Mouse (Mus musculus) midbrain, embryonic 10.5 days (tissue): Measurements from ENCODE around the gene Pdia4. TPM values are rescaled to one million over a fixed set of nuclear protein-coding genes. Genes with fewer than 3 reads are reported as not detected.

Experiments used
- DNase-seq: peaks from one replicate; pipeline ENCODE4 v3.0.0-alpha.2; 2017; ENCODE audit warnings: low spot score
- H3K27ac ChIP-seq: fragments of 300-500 bp; sonication (generic); replicated peaks from 2 replicates; pipeline ENCODE4 v1.5.1; 2016; ENCODE audit warnings: mild to moderate bottlenecking
- H3K27me3 ChIP-seq: fragments of 300-500 bp; sonication (generic); 2 replicates; pipeline ENCODE4 v1.6.1; 2016; ENCODE audit warnings: low read depth, mild to moderate bottlenecking; ENCODE audit not compliant: poor library complexity, severe bottlenecking
- H3K36me3 ChIP-seq: fragments of 300-500 bp; sonication (generic); 2 replicates; pipeline ENCODE4 v1.6.1; 2016; ENCODE audit warnings: mild to moderate bottlenecking, moderate library complexity
- H3K4me1 ChIP-seq: fragments of 300-500 bp; sonication (generic); 2 replicates; pipeline ENCODE4 v1.6.1; 2016
- H3K4me3 ChIP-seq: fragments of 300-500 bp; sonication (generic); 2 replicates; pipeline ENCODE4 v1.5.1; 2016; ENCODE audit warnings: mild to moderate bottlenecking, moderate library complexity
- H3K9me3 ChIP-seq: fragments of 300-500 bp; sonication (generic); replicated peaks from 2 replicates; pipeline ENCODE4 v1.6.1; 2016; ENCODE audit warnings: mild to moderate bottlenecking
- WGBS: fragments of 180-500 bp; shearing (Covaris S2); methylation state at CpG from one replicate; pipeline ENCODE4 v1.1.7; 2016; 5-methylcytosine and 5-hydroxymethylcytosine counted together
- polyA plus RNA-seq: library from polyadenylated mRNA; unstranded; fragments of >200 nt; fragmentation: Nextera tagmentation; extraction: Ambion mirVana; gene quantifications from 2 replicates; pipeline ENCODE4 v1.2.1, GENCODE M21; 2016

The Pdia4 gene
- polyA plus RNA-seq, 1 experiment from 2014 or later = 312 TPM

- peaks cover 79% of the 10 kb centered on the region for H3K36me3 ChIP-seq
- no peak overlapping the region for H3K27ac ChIP-seq
- no peaks in the 10 kb centered on the region for H3K27me3 ChIP-seq
- H3K4me3 ChIP-seq = no peak overlapping the region
- 85% methylated on average over 2 of the region's 2 CpGs for WGBS
- H3K4me1 ChIP-seq = peaks cover 24% of the 10 kb centered on the region
- H3K9me3 ChIP-seq = no peaks in the 10 kb centered on the region
- no peak for DNase-seq
Observed at GRCm38 (mm10) chr6:47807419-47807818, 5.8 kb downstream of the Pdia4 start.

GRCm38 (mm10) chr6:47805520-47805919 lies 7.7 kb downstream of the Pdia4 start:
- Histone ChIP-seq H3K36me3 (peaks cover 97% of the 10 kb centered on the region), H3K9me3 (no peaks in the 10 kb centered on the region)
- WGBS = 87% methylated on average over 2 of the region's 2 CpGs

GRCm38 (mm10) chr6:47799079-47799478 lies 14.2 kb downstream of the Pdia4 start:
- WGBS = 64% methylated on average over 6 of the region's 6 CpGs
- H3K4me3 ChIP-seq = no peak overlapping the region
- peak; percentile 52 for DNase-seq
- H3K9me3 ChIP-seq = no peaks in the 10 kb centered on the region
- no peak overlapping the region for H3K27ac ChIP-seq
- H3K4me1 ChIP-seq = no peaks in the 10 kb centered on the region
- no peaks in the 10 kb centered on the region for H3K27me3 ChIP-seq
- H3K36me3 ChIP-seq = peaks cover 99% of the 10 kb centered on the region

More at GRCm38 (mm10) chr6:47805520-47805919, 7.7 kb downstream of the Pdia4 start:
- Histone ChIP-seq H3K4me1 (peaks cover 8% of the 10 kb centered on the region), H3K27me3 (no peaks in the 10 kb centered on the region), H3K4me3 (no peak overlapping the region), H3K27ac (no peak overlapping the region)
- no peak for DNase-seq

GRCm38 (mm10) chr6:47794106-47794830 lies 19.0 kb downstream of the Pdia4 start:
- WGBS = 57% methylated on average over 10 of the region's 10 CpGs
- no peaks in the 10 kb centered on the region for H3K9me3 ChIP-seq
- peaks cover 57% of the 10 kb centered on the region for H3K36me3 ChIP-seq
- no peak overlapping the region for H3K27ac ChIP-seq
- no peaks in the 10 kb centered on the region for H3K4me1 ChIP-seq
- no peak for DNase-seq
- H3K4me3 ChIP-seq = no peak overlapping the region
- H3K27me3 ChIP-seq = no peaks in the 10 kb centered on the region

- DNase-seq = no peak
- 87% methylated on average over 5 of the region's 5 CpGs for WGBS
- H3K4me1 ChIP-seq = peaks cover 8% of the 10 kb centered on the region
- no peak overlapping the region for H3K27ac ChIP-seq
- no peaks in the 10 kb centered on the region for H3K27me3 ChIP-seq
- H3K36me3 ChIP-seq = peaks cover 47% of the 10 kb centered on the region
- H3K9me3 ChIP-seq = no peaks in the 10 kb centered on the region
- H3K4me3 ChIP-seq = no peak overlapping the region
Observed at GRCm38 (mm10) chr6:47793284-47793683, 19.9 kb downstream of the Pdia4 start.

DNA sequence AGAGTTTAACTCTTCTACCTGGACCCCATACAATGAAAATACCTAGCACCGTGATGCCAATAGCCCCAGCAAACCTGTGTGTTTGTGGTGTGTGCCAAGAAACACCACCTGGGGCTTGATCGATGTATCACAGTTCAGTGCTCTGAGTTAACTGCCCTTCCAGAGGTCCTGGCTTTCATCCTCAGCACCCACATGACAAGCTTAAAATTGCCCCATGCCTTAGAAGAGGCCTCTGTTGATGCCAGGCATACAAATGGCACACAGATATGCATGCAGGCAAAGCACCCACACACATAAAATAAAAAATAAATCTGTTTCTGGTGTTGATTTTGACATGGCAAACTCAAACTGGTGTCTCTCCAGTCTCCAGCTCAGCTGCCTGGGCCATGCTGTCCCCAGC lies 20.7 kb downstream of the Pdia4 start:
- Histone ChIP-seq H3K36me3 (peaks cover 39% of the 10 kb centered on the region), H3K9me3 (no peaks in the 10 kb centered on the region), H3K27ac (no peak overlapping the region), H3K4me3 (no peak overlapping the region), H3K27me3 (no peaks in the 10 kb centered on the region), H3K4me1 (peaks cover 8% of the 10 kb centered on the region)
- WGBS = 89% methylated on average over 2 of the region's 2 CpGs
- no peak for DNase-seq

- H3K27me3 ChIP-seq = no peaks in the 10 kb centered on the region
- H3K4me1 ChIP-seq = peaks cover 8% of the 10 kb centered on the region
- no peaks in the 10 kb centered on the region for H3K9me3 ChIP-seq
- WGBS = 61% methylated on average over 2 of the region's 2 CpGs
- no peak for DNase-seq
- H3K36me3 ChIP-seq = peaks cover 22% of the 10 kb centered on the region
- H3K27ac ChIP-seq = no peak overlapping the region
- H3K4me3 ChIP-seq = no peak overlapping the region
Observed at GRCm38 (mm10) chr6:47790745-47791144, 22.5 kb downstream of the Pdia4 start.

DNA sequence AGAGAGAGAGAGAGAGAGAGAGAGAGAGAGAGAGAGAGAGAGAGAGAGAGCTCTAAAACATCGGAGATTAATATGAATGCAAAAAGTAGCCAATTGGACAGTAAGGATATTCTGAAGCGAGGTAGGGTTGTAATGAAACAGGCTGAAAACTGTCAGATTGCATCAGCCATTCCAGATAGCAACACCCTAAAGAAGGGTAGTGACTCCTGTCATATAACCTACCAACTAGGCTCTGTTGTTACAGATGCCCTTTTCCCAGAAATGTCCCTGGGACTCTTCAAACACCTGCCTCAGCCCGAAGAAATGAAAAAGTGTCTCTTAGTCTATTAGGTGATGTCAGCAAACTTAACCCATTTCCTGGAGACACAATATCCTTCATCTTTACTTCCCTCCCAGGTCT lies 24.4 kb downstream of the Pdia4 start:
- H3K4me1 ChIP-seq = peaks cover 8% of the 10 kb centered on the region
- H3K27me3 ChIP-seq = no peaks in the 10 kb centered on the region

GRCm38 (mm10) chr6:47787941-47788736 lies 25.1 kb downstream of the Pdia4 start:
- H3K36me3 ChIP-seq = 0 out of 2 replicates have a peak, but pooled peaks cover 3% of the 10 kb centered on the region
- 1% methylated on average over 18 of the region's 18 CpGs for WGBS
- H3K4me1 ChIP-seq = peaks cover 8% of the 10 kb centered on the region
- H3K27ac ChIP-seq = peak overlapping the region; percentile 92
- peak; percentile 83 for DNase-seq
- no peaks in the 10 kb centered on the region for H3K27me3 ChIP-seq
- peak overlapping the region; percentile 54 for H3K4me3 ChIP-seq
- no peaks in the 10 kb centered on the region for H3K9me3 ChIP-seq

More for the DNA sequence above, 24.4 kb downstream of the Pdia4 start:
- WGBS = 67% methylated on average over 3 of the region's 3 CpGs
- H3K4me3 ChIP-seq = peak overlapping the region; percentile 54
- no peak for DNase-seq
- H3K27ac ChIP-seq = peak overlapping the region; percentile 92
- no peaks in the 10 kb centered on the region for H3K9me3 ChIP-seq
- 0 out of 2 replicates have a peak, but pooled peaks cover 3% of the 10 kb centered on the region for H3K36me3 ChIP-seq

- Histone ChIP-seq H3K4me1 (peaks cover 19% of the 10 kb centered on the region), H3K9me3 (no peaks in the 10 kb centered on the region), H3K27me3 (no peaks in the 10 kb centered on the region), H3K4me3 (no peak overlapping the region), H3K36me3 (no peaks in the 10 kb centered on the region), H3K27ac (no peak overlapping the region)
- 76% methylated on average over 5 of the region's 5 CpGs for WGBS
- no peak for DNase-seq
Observed at GRCm38 (mm10) chr6:47784707-47785412, 28.4 kb downstream of the Pdia4 start.

- peaks cover 5% of the 10 kb centered on the region; the same call in 1 of the 2 replicates for H3K27me3 ChIP-seq
- peak overlapping the region; percentile 85 for H3K27ac ChIP-seq
- H3K4me3 ChIP-seq = peak overlapping the region; percentile 60
- peaks cover 3% of the 10 kb centered on the region for H3K9me3 ChIP-seq
- H3K4me1 ChIP-seq = peaks cover 15% of the 10 kb centered on the region
- peak; percentile 63 for DNase-seq
- WGBS = under 1% methylated on average over 21 of the region's 21 CpGs
- no peaks in the 10 kb centered on the region for H3K36me3 ChIP-seq
Observed at GRCm38 (mm10) chr6:47781091-47781968, 31.9 kb downstream of the Pdia4 start.

- Histone ChIP-seq H3K36me3 (no peaks in the 10 kb centered on the region), H3K4me1 (peaks cover 15% of the 10 kb centered on the region), H3K4me3 (peak overlapping the region; percentile 60), H3K27ac (no peak overlapping the region), H3K27me3 (peaks cover 8% of the 10 kb centered on the region; the same call in 1 of the 2 replicates), H3K9me3 (peaks cover 3% of the 10 kb centered on the region)
- 19% methylated on average over 2 of the region's 2 CpGs for WGBS
- DNase-seq = no peak
Observed at GRCm38 (mm10) chr6:47780576-47781013, 32.6 kb downstream of the Pdia4 start.
